Mouse (Mus musculus): ENCODE data around the gene Cfap77. TPM values are rescaled to one million over a fixed set of nuclear protein-coding genes. Genes with fewer than 3 reads are reported as not detected.
A peak's percentile ranks its signal among the peaks of the same experiment; 100 is the strongest.

The Cfap77 gene
- total and polyA plus RNA-seq, 2 experiments from 2014 or later: 1.3 to 3.3 TPM

DNA sequence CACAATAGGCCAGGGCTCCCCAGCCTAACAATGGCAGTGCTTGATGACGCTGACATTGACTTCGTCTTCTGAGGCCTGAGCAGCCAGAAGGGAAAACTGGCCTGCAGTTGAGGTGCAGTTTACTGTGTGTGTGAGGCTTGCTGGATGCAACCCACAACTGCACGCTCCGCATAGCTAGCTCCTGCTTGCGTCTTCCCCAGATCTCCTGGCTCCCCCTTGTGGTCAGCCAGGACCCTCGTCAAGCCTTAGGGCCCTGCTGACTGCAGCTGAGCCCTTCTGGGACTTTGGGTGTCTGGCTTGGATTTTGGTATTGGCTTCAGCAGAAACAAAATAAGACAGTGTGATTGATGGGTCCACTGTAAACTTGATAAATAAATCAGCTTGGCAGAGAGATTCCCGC, 78.2 kb downstream of the Cfap77 start:
- no peaks in the 10 kb centered on the region for H3K4me1 ChIP-seq (ENCODE audit: insufficient read depth, low read length)
- peak; percentile 91 for TF ChIP-seq CTCF (IDR thresholded peaks at IDR 0.05)
- H3K4me3 ChIP-seq (ENCODE audit: low read depth, low read length): no peak overlapping the region
- H3K27ac ChIP-seq (ENCODE audit: low read depth, low read length): no peak overlapping the region
- no peaks in the 10 kb centered on the region for H3K9me3 ChIP-seq (ENCODE audit: low read length)
- DNase-seq (ENCODE audit: low spot score): peak; percentile 80
- H3K4me2 ChIP-seq (ENCODE audit: low read depth, low read length, poor library complexity, severe bottlenecking): no peak overlapping the region
- WGBS: 13% methylated on average over 7 of the region's 7 CpGs
- H3K27me3 ChIP-seq (ENCODE audit: insufficient read depth, low read length): no peaks in the 10 kb centered on the region
- H3K9ac ChIP-seq (replicated peaks; ENCODE audit: low read length, poor library complexity, severe bottlenecking): no peak overlapping the region
- ATAC-seq (ENCODE audit: low FRiP score): no peak; the same call in 1 of the 2 replicates
- H3K36me3 ChIP-seq (ENCODE audit: insufficient read depth, low read length): no peaks in the 10 kb centered on the region

DNA sequence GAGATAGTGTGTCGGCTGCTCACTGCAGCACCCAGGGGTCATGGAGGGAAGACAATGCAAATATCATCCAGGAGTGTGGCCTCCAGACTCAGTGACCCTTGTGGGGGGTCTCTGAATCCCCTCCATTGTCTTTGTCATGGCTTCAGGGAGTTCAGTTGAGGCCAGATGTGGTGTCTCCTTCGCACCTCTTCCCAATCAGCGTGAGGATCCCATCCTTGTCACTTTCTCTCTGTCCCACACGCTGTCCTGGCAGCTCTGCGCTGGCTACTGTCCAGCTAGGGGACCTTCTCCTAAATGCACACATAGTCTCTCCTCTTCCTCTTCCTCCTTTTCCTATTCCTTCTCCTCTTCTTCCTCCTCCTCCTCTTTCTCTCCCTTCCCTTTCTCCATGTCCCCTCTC, 79.3 kb downstream of the Cfap77 start:
- Histone ChIP-seq H3K4me1 (ENCODE audit: insufficient read depth, low read length) (no peaks in the 10 kb centered on the region), H3K9ac (replicated peaks; ENCODE audit: low read length, poor library complexity, severe bottlenecking) (no peak overlapping the region), H3K36me3 (ENCODE audit: insufficient read depth, low read length) (no peaks in the 10 kb centered on the region), H3K4me3 (ENCODE audit: low read depth, low read length) (no peak overlapping the region), H3K4me2 (ENCODE audit: low read depth, low read length, poor library complexity, severe bottlenecking) (no peak overlapping the region), H3K27ac (ENCODE audit: low read depth, low read length) (no peak overlapping the region), H3K9me3 (ENCODE audit: low read length) (no peaks in the 10 kb centered on the region), H3K27me3 (ENCODE audit: insufficient read depth, low read length) (no peaks in the 10 kb centered on the region)
- WGBS: 88% methylated on average over 5 of the region's 5 CpGs
- no peak for TF ChIP-seq CTCF (IDR thresholded peaks at IDR 0.05)
- no peak for DNase-seq (ENCODE audit: low spot score)
- ATAC-seq (ENCODE audit: low FRiP score): no peak

DNA sequence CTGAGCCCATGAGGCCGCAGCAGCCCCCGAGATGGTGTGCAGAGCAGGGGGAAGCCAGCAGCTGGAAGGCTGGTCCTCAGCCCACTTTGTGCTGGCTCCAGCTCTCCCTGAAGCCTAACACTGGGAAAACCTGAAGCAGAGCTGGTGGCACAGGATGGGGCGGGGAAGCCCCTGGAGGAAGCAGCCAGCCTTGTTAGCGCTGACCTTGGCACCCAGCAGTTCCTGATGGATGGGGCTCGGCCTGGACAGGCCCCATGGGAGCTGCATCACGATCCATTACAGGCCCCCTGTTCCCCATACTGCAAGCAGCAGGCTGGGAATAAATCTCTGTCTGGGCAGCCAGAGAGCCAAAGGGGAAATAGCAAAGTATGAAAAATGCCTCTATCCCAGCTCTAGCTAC, 80.3 kb downstream of the Cfap77 start:
- no peaks in the 10 kb centered on the region for H3K4me1 ChIP-seq (ENCODE audit: insufficient read depth, low read length)
- H3K9me3 ChIP-seq (ENCODE audit: low read length): no peaks in the 10 kb centered on the region
- H3K36me3 ChIP-seq (ENCODE audit: insufficient read depth, low read length): no peaks in the 10 kb centered on the region
- H3K4me3 ChIP-seq (ENCODE audit: low read depth, low read length): no peak overlapping the region
- no peak for DNase-seq (ENCODE audit: low spot score)
- TF ChIP-seq CTCF (IDR thresholded peaks at IDR 0.05): no peak
- 31% methylated on average over 6 of the region's 6 CpGs for WGBS
- H3K9ac ChIP-seq (replicated peaks; ENCODE audit: low read length, poor library complexity, severe bottlenecking): no peak overlapping the region
- no peaks in the 10 kb centered on the region for H3K27me3 ChIP-seq (ENCODE audit: insufficient read depth, low read length)
- H3K4me2 ChIP-seq (ENCODE audit: low read depth, low read length, poor library complexity, severe bottlenecking): no peak overlapping the region
- no peak for ATAC-seq (ENCODE audit: low FRiP score)
- H3K27ac ChIP-seq (ENCODE audit: low read depth, low read length): no peak overlapping the region

DNA sequence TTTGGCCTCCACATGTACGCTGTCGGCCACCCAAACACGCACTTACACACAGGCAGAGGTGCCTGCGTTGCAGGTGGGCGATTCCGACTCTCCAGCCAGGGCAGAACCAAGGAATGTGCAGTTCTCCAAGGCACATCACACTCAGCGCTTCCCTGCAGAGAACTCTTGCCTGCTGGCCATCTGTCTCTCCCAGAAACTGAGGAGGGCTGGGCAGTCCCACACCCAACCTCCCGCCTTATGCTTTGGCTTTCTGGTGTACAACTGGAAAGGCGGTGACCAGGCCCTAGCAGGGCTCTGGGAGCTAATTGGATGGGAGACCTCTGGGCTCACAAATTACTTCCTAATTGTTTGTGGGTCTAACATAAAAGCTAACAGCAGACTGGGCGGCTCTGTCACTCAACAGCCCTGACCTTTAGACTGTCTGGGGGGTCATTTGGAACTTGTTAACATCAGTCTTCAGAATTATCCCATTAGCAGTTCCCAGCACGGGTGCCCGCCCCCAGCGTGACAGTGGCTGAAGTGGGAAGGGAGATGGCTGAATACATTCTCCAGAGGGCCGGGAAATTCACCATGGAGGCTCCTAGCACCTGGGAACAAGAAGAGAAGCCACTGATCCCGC, 80.9 kb downstream of the Cfap77 start:
- H3K27me3 ChIP-seq (ENCODE audit: insufficient read depth, low read length): no peaks in the 10 kb centered on the region
- H3K4me2 ChIP-seq (ENCODE audit: low read depth, low read length, poor library complexity, severe bottlenecking): no peak overlapping the region
- H3K4me3 ChIP-seq (ENCODE audit: low read depth, low read length): no peak overlapping the region
- H3K4me1 ChIP-seq (ENCODE audit: insufficient read depth, low read length): no peaks in the 10 kb centered on the region
- no peaks in the 10 kb centered on the region for H3K9me3 ChIP-seq (ENCODE audit: low read length)
- no peak for ATAC-seq (ENCODE audit: low FRiP score)
- no peak overlapping the region for H3K9ac ChIP-seq (replicated peaks; ENCODE audit: low read length, poor library complexity, severe bottlenecking)
- no peak overlapping the region for H3K27ac ChIP-seq (ENCODE audit: low read depth, low read length)
- no peak for TF ChIP-seq CTCF (IDR thresholded peaks at IDR 0.05)
- no peaks in the 10 kb centered on the region for H3K36me3 ChIP-seq (ENCODE audit: insufficient read depth, low read length)
- WGBS: 57% methylated on average over 15 of the region's 15 CpGs
- no peak for DNase-seq (ENCODE audit: low spot score)

DNA sequence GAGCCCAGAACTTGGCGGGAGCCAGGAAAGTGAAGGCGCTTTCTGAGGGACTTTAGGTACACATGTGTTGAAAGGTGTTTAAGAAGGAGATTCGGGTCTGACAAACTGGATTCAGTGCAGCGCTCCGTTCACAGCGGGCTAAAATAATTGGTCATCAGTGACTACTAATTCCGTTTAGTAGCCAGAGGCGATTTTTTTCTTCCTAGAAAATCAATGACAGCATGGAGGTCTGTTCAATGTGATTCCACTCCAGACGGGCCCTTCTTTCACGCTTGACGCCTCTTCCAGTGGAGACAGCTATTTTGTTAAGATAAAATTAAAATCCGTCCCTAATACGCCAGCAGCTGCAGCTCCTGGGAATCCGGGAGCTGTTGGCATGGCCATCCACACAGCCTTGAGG, 84.4 kb downstream of the Cfap77 start:
- WGBS: 51% methylated on average over 14 of the region's 14 CpGs
- no peak overlapping the region for H3K4me2 ChIP-seq (ENCODE audit: low read depth, low read length, poor library complexity, severe bottlenecking)
- no peak overlapping the region for H3K4me3 ChIP-seq (ENCODE audit: low read depth, low read length)
- H3K9ac ChIP-seq (replicated peaks; ENCODE audit: low read length, poor library complexity, severe bottlenecking): no peak overlapping the region
- ATAC-seq (ENCODE audit: low FRiP score): no peak
- TF ChIP-seq CTCF (IDR thresholded peaks at IDR 0.05): no peak
- no peaks in the 10 kb centered on the region for H3K9me3 ChIP-seq (ENCODE audit: low read length)
- H3K27ac ChIP-seq (ENCODE audit: low read depth, low read length): no peak overlapping the region
- DNase-seq (ENCODE audit: low spot score): no peak
- H3K27me3 ChIP-seq (ENCODE audit: insufficient read depth, low read length): no peaks in the 10 kb centered on the region
- H3K4me1 ChIP-seq (ENCODE audit: insufficient read depth, low read length): no peaks in the 10 kb centered on the region
- H3K36me3 ChIP-seq (ENCODE audit: insufficient read depth, low read length): no peaks in the 10 kb centered on the region

DNA sequence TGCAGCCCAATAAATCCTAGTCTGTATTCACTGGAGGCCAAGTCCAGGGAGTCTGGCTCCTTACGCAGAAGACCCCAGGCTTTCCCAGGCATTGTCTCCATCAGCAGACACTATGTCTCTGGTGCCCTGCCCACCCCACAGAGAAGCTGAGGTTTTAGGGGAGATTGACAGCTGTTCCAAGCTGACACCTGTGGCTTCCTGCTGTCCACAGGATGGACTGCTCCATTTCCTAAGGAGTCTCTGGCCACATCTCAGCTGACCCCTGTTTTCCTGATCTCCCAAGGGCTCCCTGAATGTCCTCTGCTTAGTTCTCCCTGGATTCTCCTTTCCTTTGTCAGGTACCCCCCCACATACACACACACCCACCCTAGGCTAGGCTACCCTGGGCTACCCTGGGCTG, 86.6 kb downstream of the Cfap77 start:
- no peak for ATAC-seq (ENCODE audit: low FRiP score)
- H3K9me3 ChIP-seq (ENCODE audit: low read length): no peaks in the 10 kb centered on the region
- no peak for TF ChIP-seq CTCF (IDR thresholded peaks at IDR 0.05)
- H3K4me1 ChIP-seq (ENCODE audit: insufficient read depth, low read length): no peaks in the 10 kb centered on the region
- WGBS: 54% methylated on average over 1 of the region's 1 CpGs
- no peaks in the 10 kb centered on the region for H3K27me3 ChIP-seq (ENCODE audit: insufficient read depth, low read length)
- H3K4me3 ChIP-seq (ENCODE audit: low read depth, low read length): no peak overlapping the region
- H3K4me2 ChIP-seq (ENCODE audit: low read depth, low read length, poor library complexity, severe bottlenecking): no peak overlapping the region
- H3K9ac ChIP-seq (replicated peaks; ENCODE audit: low read length, poor library complexity, severe bottlenecking): no peak overlapping the region
- H3K27ac ChIP-seq (ENCODE audit: low read depth, low read length): no peak overlapping the region
- DNase-seq (ENCODE audit: low spot score): no peak
- no peaks in the 10 kb centered on the region for H3K36me3 ChIP-seq (ENCODE audit: insufficient read depth, low read length)
